Mouse (Mus musculus) NIH3T3 (cell line): ENCODE measurements around the gene Ccin.
A peak's percentile ranks its signal among the peaks of the same experiment; 100 is the strongest.

Experiments
- DNase-seq: peaks from one replicate; pipeline ENCODE4 v3.0.0-alpha.2; 2012; ENCODE audit warnings: low read depth

The Ccin gene

DNA sequence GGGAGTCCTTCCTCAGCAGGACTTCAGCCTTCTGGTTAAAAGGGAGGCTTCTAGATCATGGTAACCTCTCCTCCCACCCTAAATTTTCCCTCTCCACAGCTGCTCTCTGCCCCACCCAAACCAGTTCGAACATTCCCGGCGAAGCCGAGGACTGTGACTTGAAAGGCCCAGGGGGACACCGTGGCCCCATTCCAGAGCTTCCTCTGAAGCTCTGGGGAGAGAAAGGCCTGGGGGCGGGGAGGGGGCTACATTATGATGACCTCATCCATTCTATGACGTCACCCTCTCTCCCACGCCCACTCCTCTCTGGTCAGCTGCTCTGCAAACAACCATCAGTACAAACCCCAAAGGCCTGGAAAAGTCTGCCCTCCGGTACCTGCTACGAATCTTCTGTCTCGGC is at the start of gene Ccin:
Gene Ccin (plus strand): TSS at position 303 of the 400 bp plus-strand sequence.
- DNase-seq = no peak

DNA sequence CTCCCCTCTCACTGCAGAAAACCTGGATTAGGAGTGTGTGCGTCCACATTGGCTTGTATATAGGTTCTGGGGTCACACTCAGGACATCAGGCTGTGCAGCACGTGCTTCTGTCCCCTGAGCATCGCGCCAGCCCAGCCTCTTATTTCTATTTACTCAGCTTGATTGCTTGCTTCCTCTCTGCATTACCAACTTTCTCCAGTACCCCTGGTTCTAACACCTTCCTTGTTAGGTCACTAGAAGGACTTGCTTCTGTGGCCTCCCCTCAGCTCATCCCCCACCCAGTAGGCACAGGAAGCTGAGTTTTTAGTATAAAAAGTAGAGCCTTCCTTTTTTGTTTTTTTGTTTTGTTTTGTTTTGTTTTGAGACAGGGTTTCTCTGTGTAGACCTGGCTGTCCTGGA is 47.1 kb upstream of the Ccin start:
- no peak for DNase-seq

DNA sequence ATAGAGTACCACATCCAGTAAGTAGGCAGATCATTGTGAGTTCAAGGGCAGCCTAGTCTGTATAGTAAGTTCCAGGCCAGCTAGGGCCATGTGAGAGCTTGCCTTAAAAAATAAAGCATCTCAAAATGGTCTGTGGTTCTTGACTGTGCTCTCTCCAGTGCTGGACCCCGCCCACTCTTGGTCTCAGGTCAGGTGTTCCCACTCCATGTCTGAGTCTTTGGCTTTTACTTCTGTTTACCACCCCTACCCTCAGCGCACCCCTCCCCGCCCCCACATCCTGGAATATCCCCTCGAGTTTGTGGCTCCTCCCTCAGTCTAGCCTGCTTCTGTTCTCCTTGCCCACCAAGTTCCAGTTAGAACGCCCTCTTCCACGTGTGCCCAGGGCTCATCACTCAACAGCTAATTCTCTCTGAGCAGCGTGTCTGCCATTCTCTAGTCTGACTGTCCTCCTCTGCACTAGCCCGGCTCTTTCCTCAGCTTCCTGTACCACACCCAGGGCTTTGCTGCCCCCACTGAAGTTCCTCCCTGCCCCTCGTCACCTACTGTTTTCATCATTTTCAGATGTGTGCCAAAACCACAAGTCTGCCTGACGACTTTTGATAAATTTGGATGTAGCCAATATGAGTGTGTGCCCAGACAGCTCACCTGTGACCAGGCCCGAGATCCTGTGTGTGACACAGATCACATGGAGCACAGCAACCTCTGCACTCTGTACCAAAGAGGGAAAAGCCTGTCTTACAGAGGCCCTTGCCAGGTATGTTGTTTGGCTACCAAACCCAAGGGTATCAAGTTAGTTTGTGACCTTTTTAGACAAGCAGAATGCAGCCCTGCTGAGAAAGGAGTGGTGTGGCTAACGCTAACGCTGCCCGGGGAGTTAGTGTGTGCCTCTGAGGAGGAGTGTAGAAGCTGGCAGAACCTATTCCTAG is 46.3 kb upstream of the Ccin start:
- no peak for DNase-seq

DNA sequence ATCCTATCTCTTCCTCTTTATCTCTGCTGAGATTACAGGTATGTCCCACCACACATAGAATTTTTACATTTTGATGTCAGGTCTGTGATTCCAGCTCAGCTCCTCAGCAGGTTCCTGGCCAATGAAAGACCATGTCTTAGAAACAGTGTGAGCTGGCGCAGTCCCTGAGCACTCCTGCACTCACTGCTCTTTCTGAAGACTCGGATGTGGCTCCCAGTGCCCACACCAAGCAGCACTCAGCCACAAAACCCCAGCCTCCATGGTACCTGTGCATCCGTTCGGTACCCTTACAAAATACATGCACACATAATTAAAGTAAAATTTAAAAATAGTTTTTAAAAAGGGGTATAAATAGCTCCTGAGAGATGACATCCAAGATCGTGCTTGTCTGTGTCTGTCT is 42.0 kb upstream of the Ccin start:
- no peak for DNase-seq

DNA sequence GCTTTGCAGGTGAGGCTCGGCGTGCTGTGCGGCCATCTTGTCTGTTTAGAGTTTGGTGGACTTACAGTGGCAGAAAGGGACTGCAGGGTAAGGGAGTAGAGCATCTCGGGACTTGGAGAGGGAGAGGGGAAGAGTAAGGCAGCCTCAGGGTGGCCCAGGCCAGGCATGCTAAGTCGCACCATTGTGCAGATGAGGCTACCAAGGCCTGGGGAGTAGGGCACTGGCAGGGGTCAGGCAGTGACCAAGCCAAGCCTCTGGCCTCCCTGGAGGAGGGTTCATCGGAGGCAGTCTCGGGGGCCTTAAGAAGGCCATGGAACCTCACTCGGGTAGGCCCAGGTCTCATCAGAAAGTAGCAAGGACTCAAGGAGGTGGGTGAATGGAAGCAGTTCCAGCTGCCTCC is 40.9 kb upstream of the Ccin start:
- no peak for DNase-seq

DNA sequence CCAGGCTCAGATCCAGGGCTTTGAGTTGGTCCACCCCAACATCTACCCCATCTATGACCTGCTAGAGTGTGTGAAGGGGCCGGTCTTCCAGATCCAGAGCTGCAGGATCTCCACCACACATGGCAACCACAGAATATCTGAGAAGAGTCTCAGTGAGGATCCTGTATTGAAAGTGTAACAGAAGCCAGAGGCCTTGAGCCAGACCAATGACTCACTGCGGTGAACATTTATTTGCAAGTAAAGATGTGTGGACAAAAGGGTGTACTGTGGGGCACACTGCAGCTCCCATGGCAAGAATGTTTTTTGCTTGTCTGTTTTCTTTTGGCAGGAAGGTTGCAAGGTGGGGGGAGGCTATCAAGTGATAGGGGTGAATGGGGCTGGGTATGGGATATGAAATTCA is 35.7 kb upstream of the Ccin start:
- DNase-seq = peak; percentile 72

GRCm38 (mm10) chr4:43957292-43957845 is 25.9 kb upstream of the Ccin start, which contains the start of gene Glipr2:
Gene Glipr2, plus strand, starts transcription at chr4:43957401.
- peak; percentile 95 for DNase-seq

GRCm38 (mm10) chr4:43957846-43958461 is 25.3 kb upstream of the Ccin start:
- peak; percentile 77 for DNase-seq

GRCm38 (mm10) chr4:43959523-43960179 is 23.6 kb upstream of the Ccin start:
- DNase-seq = no peak

GRCm38 (mm10) chr4:43960207-43960606 is 23.1 kb upstream of the Ccin start:
- DNase-seq = no peak

GRCm38 (mm10) chr4:43964326-43964833 is 18.9 kb upstream of the Ccin start:
- DNase-seq = no peak

DNA sequence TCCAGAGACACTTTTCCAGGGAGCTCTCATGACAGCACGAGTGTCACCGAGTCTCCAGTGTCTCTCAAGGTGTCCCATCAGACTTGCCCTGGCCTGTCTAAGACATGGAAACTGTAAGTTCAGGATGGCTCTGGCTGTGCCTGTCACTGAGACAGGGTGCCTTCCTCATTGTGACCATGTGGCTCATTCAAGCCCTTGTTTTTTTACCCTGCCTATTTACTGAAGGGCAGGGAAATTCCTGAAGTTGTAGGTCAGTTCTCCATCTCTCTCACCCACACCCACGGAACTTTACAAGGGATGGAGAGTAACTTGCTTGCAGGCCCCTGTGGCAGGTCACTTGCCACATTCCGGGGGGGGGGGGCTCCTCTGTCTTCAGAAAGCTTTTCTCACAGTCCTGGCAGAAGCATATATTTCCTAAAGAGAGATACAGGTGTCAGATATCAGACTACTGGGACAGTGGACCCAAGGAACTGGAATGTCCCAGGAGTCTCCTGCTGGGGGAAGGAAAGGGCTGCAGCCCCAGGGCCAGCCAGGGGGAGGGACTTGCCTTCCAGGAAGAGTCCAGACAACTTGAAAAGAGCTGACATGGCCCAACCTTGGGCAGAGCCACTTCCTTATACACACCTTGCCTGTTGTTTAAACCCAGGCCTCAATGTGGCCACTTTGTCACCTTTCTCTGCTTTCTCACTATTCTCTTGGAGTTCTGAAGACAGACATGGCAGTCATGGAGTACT is 18.2 kb upstream of the Ccin start:
- no peak for DNase-seq

DNA sequence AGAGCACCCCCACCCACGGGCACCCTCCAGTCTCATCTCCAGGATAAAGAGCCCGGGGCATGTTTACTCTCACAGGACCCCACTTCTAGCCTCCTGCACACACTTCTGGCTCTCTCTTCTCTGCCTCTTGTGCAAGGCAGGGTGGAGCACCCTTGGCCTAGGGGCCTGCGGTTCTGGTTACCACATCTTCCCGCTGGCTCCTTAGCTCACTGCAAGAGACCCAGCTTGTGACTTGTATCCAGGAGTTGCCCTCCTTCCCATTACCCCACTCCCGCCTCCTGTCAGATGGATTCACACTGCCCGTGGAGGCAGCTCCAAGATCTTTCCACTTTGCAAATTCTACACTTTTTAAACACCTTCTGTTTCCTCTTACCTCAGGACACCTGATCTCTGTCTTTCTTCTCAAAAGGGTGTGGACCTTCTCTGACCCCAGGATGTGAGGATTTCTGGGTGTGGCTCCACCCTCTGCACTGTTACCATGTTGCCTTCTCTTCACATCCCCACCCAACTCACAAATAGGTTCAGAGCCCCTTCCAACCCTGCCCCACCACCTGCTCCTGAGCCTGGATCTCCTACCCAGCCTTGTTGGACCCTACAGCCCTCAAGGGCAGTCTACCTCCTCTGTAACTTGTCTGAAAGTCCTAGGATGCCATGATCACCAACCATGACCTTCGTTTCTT is 17.3 kb upstream of the Ccin start:
- DNase-seq = no peak

DNA sequence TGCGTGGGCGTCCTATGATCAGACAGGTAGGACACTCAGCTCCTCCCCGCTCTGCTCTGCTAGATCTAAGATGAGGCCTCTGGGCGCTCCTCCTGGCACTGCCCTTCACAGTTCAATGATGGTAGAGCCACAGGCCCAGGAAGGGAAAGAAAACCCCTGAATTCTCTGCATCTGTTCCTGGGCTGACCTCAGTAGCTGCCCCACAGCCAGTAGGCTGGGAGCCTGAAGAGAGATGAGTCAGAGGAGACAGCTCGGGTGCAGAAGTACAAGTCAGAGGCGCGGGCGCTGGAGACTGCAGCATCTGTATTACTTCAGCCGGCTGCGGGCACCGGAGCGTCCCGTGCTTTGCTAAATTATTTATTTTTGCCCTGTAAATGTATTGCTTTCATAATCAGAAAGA is 14.6 kb upstream of the Ccin start:
- peak; percentile 86 for DNase-seq

- DNase-seq = peak; percentile 71
Measured at GRCm38 (mm10) chr4:43969373-43969772, 13.9 kb upstream of the Ccin start.

GRCm38 (mm10) chr4:43970393-43971330 is 12.6 kb upstream of the Ccin start:
- DNase-seq = no peak

DNA sequence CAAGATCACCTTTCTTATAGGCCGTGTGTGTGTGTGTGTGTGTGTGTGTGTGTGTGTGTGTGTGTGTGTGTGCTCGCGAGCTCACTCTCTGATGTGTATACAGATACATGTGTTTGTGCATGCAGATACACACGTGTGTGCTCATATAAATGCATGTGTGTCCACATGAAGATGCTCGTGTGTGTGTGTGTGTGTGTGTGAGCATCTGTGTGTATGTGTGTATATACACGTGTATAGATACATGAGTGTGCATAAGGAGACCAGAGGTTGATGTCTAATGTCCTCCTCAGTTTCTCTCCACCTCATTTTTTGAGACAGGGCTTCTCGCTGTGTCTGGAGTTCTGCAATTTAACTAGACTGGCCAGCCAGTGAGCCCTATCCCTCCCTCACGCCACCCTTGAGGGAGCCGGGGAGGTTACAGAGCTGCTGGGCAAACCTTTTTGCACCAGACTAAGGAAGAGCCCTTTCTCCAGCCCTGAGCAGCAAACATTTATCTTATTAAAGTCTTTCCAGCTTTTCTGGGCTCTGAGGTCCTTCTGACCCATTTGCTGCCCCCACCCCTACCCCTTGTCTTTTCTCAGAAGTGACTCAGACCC is 11.6 kb upstream of the Ccin start:
- DNase-seq = no peak

GRCm38 (mm10) chr4:43972137-43972591 is 11.1 kb upstream of the Ccin start:
- DNase-seq = peak; percentile 93

DNA sequence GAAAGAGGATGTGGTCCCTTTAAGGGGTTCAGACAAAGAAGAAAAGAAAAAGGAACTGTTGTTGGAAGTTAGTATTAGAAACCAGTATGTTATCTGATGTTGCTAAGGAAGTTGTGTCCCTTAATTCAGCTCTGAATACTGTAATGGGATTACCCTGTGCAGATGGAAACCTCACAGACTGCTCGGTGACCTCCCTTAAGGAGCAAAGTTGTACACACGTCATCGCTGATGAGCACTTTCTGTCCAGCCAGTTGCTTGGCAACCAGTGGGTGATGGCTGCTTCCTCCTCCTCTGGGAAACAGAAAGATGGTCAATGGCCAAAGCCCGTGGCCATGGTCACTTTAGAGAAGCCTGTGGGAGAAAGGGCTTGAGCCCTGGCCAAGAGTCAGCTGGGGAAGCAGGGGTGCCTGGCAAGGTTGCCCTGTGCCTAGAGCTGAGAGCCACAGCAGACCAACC is 9.7 kb upstream of the Ccin start:
- DNase-seq = no peak
